Mouse (Mus musculus): ENCODE results near the gene Ano1.

Ano1 gene

DNA sequence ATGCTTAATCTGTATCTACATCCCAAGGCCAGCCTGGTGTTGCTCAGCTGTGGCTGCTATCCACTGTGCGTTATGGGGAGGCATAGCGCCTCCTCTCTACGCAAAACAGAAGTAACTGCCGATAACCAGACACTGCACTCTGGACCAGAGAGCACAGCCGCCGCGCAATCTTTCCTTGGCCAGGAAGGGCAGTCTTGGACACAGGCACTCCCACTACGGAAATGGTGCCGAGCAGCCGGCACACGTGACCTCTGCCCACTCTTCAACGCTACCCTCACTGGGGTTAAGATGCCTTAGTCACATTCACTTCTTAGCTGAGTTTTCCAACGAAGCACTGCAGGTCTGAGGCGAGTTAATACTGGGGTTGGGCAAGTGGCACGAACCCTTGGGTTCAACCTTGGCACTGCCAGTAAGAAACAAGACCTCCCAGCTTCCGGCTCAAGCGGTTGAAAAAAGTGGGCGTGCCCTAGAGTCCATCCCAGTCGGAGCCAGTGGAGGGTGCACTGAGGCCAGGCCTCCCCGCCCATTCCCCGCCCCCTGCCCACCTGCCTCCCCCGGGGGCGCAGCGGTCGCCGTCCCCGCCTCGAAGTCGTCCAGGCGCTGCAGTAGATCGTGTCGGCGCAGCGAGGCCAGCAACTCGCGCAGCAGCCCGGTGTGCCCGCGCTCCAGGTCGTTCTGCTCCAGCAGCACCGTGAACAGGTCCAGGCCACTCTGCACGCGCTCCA is 170.1 kb downstream of the Ano1 start:
- peak; percentile 91 for DNase-seq

- no peak for DNase-seq
Measured at GRCm38 (mm10) chr7:144577876-144578275, 173.9 kb downstream of the Ano1 start.

DNA sequence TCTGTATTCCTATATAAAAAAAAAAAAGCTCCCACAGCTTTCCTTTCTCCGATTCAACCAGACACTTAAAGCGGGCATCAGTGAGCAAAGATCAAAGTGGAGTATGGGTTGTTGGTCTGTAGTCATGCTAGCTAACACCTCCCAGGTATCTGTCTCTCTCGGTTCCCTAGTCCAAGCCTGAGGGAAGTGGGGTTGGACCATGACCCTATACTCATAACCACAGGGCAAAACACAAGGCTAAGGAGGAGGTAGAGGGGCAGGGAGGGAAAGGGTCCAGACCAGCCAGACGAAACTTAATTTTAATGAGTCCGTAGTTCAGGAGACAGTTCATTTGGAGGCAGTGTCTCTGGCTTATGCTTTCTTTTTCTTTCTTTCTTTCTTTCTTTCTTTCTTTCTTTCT is 179.5 kb downstream of the Ano1 start:
- DNase-seq, result no peak

DNA sequence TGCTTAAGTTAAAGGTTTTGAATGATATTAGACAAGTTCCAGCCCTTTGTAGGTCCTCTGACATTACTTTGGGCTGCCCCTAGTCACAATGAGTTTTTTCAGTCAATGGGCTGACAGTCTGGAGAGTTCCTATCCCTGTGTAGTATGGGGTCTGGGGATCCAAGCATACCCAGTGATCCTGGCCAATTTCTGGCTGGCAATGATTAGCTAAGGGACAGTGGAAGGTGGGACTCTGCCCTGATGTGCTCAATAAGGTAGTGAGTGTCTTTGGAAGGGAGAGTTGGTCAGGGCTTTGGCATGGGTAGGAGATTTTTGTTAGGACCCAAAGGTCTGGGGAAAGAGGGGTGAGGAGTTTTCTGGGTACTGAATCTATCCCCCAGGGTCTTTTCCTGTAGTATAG is 180.2 kb downstream of the Ano1 start:
- no peak for DNase-seq

DNA sequence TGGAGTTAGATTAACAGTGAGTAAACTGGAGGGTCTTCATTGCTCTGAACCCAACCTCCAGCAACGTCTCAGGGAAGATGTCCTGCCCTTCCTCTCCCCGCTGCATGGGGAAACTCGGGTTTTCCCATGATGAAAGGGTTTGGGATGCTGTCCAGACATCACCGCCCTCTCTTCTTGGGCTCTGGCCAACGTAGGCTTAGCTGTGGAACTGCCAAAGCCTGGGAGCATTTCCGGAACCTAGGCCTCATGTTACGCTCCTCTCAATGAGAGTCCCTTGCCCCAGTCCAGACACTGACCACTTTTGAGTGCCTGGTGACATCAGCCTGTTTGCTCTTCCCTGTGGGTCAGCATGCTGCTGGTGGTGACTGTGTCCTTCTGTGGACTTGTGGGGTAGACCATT is 182.3 kb downstream of the Ano1 start:
- DNase-seq, result no peak

GRCm38 (mm10) chr7:144568091-144568490 is 183.7 kb downstream of the Ano1 start:
- no peak for DNase-seq

- DNase-seq, result no peak
Measured at GRCm38 (mm10) chr7:144566921-144567682, 184.7 kb downstream of the Ano1 start.

- DNase-seq, result no peak
Measured at GRCm38 (mm10) chr7:144563456-144564155, 188.2 kb downstream of the Ano1 start.

GRCm38 (mm10) chr7:144562016-144562415 is 189.8 kb downstream of the Ano1 start:
- no peak for DNase-seq

DNA sequence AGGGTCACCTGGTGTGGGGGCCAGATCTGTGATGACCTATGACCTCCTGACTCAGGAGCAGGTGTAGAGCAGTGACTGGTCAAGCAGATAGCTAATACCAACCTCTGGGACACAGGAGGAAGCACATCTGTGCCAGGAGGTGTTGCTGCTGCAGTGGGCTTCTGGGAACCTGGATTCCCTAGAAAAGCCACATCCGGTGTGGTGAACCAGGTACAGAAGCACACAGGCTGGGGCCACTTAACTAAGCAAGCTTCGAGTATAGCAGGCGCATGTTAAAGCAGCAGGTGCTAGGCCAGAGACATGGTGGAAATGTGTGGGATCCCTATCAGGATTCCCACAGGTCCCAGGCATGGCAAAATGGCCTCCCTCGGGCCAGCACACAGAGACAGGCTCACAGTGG is 191.2 kb downstream of the Ano1 start:
- no peak for DNase-seq

DNA sequence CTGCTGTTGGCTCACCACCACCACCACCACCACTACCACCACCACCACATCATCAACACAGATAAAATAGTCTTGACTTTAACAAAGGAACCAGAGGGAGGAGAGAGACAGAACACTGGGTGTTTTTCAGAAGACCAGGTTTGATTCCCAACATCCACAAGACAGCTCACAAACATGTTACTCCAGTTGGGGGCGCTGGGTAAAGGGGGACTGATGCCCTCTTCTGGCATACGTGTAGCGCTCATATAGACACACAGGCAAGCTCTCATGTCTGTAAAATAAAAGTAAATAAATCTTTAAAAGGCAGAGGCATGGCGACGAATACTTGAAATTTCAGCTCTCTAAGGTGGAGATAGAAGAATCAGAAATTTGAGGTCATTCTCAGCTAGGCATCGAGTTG is 193.2 kb downstream of the Ano1 start:
- DNase-seq, result no peak

DNA sequence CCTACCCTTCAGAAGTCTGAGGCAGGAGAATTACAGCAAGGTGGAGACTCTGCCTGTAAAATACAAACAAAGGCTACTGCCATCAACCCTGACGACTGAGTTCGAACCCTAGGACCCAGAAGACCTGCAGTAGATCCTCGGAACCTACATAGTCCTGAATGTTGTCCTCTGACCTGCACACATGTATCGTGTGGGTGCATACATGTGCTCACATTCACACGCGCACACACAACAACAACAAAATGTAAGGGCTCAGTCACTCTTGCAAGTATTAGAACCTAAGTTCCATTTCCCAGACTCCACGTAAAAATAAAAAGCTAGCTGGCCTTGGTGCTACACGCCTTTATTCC is 197.7 kb downstream of the Ano1 start:
- DNase-seq, result no peak

DNA sequence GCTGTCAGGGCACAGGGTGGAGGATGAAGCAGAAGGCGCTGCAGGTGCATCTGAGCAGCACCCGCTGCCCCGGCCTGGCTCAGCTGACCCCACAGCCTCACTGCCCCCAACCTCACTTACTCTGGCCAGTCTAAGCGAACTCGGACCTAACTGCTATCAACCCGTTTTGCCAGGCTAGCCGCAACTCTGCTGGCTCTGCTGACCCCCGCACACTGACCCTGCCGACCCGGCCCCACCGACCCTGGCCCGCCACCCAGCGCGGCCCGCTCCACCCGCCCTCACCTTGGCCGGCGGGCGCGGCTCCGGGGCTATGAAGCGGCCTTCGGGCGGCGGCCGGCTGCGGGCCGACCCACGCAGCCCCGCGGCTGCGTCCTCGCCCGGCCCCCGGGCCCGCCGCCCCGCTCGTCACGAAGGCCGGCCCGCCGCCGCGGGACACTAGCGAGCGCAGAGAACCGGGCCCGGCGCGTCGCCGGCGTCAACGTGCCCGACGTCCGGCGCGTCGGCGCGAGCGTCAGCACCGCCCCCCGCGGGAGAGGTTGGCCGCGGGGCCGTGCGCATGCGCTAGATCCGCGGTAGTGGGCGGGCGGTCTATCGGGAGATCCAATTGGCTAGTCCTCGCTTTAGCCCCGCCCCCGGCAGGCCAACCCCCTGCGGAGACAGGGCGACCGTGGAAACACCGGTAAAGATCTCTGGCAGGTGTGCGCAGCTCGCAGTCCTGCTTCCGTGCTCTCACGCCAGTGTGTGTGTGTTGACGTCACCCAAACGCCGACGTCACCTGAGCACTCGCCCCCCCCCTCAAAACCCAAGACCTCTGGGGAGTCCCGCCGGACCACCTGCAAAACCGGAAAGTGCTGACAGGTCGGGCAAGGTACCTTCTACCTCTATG is 198.3 kb downstream of the Ano1 start, which contains the start of gene Ppfia1:
Ppfia1 (minus strand) TSS at position 493 of the 886 bp plus-strand sequence.
- peak; percentile 97 for DNase-seq

GRCm38 (mm10) chr7:144552274-144552673 is 199.5 kb downstream of the Ano1 start:
- DNase-seq, result no peak

DNA sequence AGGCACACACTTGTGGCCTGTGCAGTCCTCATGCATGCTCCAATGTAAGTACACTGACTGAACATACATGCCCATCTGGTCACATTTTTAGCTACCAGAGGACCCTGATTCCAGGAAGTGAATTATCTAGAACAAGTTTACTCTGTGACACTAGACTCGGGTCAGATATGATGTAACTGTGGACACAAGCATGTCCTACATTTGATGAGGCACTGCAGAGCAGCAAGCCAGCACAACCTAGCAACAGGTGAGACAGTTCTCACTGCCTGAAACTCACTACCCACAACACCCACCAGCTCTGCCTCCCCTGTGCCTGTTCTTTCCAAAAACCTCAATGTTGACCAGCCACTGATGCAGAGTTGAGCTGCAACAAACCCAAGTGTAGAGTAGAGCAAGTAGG is 201.0 kb downstream of the Ano1 start:
- DNase-seq, result no peak

DNA sequence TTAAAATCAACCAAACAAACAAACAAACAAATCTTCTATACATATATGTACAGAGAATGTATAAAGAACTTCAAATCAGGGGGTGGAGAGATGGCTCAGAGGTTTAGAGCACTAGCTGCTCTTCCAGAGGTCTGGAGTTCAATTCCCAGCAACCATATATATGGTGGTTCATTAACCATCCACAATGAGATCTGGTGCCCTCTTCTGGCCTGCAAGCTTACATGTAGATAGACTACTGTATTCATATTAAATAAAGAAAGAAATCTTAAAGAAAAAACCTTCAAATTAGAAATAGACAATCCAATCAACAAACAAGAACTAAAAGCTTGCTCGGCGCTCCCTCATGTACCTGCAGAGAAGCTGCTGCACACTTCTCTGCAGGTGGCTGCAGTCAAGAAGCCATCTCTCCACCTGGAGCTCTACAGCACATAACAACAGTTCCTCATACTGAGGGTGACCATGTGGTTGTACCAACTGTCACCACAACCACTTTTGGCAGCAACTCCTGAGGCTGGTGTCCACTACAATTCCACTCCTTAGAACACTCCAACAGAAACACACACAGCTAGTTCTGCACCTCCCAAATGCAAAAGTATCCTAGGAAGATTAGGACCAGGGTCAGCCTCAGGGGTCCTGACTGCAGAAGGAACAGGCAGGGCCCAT is 201.7 kb downstream of the Ano1 start:
- DNase-seq, result no peak

DNA sequence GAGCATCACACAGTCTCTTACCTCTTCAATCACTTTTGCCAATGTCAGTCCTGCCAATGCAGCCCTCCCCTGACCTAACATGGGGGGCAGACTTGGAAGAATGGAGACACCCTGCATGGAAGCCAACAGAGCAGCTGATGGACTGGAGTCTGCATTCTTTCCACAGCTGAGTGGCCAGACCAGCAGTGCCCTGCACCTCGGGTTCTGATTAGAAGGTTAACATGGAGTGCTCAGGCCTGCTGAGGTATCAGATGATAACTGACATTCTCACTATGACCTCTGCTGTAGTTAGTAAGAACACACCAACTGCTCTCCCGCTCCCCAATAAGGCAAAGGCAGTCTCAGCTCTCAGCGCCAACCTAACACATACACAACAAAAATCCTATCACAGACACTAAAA is 206.5 kb downstream of the Ano1 start:
- no peak for DNase-seq

DNA sequence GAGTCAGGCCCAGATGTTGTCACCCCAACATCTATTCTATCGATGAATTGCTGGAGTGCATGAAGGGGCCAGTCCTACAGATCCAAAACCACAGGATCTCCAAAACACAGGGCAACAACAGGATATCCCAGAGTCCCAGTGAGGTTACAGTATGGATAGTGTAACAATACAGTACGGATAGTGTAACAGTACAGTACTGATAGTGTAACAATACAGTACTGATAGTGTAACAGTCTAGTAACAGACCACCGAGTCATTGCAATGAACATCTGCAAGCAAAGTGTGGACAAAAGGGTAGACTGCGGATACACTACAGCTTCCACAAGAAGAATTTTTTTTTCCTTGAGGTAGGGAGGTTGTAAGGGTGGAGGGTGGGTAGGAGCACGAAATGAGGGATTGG is 210.4 kb downstream of the Ano1 start:
- no peak for DNase-seq

DNA sequence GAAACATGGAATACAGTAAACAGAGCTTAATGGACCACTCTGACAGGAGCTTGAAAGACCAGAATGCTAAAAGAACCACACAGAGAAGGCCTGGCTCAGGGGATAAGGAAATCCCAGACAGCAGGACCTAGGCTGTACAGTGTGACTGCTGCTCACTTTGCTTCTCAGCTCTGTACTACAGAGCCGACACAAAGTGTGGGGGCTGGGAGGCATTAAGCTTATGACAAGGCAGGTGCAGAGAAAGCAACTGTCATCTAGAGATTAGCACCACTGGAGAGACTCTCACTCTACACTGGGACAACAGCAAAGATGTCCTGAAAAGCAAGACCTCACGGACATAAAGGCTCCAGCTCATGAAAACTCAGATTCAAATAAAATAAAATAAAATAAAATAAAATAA is 212.6 kb downstream of the Ano1 start:
- DNase-seq, result peak; percentile 73
